Mouse (Mus musculus): ENCODE data around the gene Adamts17.

The Adamts17 gene

GRCm38 (mm10) chr7:66970235-66970634, 130.7 kb downstream of the Adamts17 start:
- no peak for DNase-seq (ENCODE audit: low spot score in 2 of 2)

- no peak for DNase-seq (ENCODE audit: low spot score in 2 of 2)
Observed at GRCm38 (mm10) chr7:66970974-66971373, 131.4 kb downstream of the Adamts17 start.

DNA sequence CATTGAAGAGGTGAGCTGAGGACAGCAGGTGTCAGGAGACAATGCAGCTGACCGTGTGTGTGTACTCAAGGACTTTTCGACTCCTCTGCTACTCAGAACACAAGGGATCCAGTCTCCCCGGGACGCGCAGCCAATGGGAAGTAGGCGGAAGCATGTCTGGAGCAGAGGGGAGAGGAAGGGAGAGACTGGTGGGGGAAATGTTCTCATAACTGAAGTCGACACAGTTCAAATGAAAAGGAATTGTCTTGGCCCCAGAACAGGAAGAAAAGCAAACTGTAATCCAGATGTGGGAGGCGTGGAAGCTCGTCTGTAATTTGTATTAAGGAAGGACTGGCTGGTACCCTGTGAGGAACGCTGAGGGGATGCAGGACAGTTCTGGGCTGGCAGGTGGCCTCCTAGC, 135.3 kb downstream of the Adamts17 start:
- DNase-seq (ENCODE audit: low spot score in 2 of 2), result no peak

- DNase-seq (ENCODE audit: low spot score in 2 of 2), result no peak
Observed at GRCm38 (mm10) chr7:66976371-66976770, 136.8 kb downstream of the Adamts17 start.

- no peak for DNase-seq (ENCODE audit: low spot score in 2 of 2)
Observed at GRCm38 (mm10) chr7:66981591-66981990, 142.1 kb downstream of the Adamts17 start.

DNA sequence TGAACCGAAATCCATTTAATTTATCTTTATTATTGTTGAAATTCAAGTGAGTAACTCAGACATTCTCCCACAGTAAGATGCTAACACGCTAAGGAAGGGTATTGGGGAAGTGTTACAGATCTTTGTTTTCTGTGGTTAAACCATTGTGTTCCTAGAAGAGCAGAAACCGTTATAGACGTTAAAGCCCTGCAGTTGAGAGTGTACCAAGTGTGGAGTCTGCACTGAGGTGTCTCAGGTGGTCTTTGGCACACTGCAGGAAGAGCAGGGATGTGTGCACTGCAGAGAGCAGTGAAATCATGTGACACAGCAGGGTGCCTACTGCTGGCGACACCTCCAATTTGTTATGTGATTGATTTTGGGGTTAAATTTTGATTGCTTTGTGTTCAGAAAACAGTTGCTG, 142.5 kb downstream of the Adamts17 start:
- DNase-seq (ENCODE audit: low spot score in 2 of 2), result no peak

DNA sequence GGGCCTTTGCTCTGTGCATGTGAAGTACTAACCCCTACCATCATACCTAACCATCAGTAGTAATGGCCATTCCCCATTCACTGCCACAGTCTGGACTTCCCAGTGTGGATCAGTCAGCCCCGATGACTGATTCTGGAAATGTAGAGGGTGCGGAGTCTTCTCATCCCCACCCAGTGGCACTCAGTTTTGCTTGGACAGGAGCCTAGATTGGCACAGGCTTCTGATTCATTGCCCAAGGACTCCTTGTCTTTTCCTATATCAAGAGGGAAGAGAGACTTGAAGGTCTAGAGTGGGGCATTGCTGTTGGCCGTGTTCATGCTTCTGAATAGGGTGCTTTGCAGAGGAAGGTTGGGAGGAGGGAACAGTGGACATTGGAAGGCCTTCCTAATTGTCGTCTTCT, 148.1 kb downstream of the Adamts17 start:
- no peak for DNase-seq (ENCODE audit: low spot score in 2 of 2)

DNA sequence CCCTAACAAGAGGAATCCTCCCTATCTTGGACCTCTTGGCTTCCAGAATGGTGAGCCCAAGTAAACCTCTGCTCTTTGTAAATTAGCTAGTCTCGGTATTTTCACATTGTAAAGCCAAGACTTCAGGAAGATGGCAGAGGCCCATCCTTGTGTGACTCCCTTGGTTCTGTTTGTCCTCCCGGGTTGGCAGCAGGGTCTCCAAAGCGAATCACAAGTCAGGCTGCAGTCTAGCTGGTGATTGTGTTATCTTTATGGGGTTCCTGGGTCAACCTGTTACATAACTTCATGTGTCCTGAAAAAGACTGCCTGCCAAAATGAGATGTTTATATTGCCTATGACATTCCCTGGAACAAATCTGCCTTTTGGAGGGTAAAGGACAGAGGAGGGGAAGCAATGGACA, 148.9 kb downstream of the Adamts17 start:
- DNase-seq (ENCODE audit: low spot score in 2 of 2), result no peak

- no peak for DNase-seq (ENCODE audit: low spot score in 2 of 2)
Observed at GRCm38 (mm10) chr7:66989357-66990045, 150.0 kb downstream of the Adamts17 start.

DNA sequence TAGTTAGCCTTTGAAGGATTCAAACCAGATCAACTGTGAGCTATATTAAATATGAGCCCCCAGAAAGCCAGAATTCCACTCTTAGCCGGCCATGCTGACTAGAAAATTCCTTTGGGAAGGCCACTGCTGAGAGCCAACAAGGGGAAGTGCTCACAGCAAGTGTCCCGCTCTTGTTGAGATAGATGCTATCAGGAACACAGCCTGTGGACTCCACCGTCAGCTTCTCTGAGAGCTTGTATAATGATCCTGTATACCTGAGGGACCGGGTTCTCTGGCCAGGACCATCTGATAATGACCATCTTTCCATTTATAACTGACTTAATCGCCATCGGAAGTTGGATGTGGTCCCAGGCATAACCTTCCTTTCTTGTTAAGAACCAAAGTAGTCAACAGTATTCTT, 159.3 kb downstream of the Adamts17 start:
- DNase-seq (ENCODE audit: low spot score in 2 of 2), result no peak

GRCm38 (mm10) chr7:67003648-67004047, 164.1 kb downstream of the Adamts17 start:
- DNase-seq (ENCODE audit: low spot score in 2 of 2), result no peak

DNA sequence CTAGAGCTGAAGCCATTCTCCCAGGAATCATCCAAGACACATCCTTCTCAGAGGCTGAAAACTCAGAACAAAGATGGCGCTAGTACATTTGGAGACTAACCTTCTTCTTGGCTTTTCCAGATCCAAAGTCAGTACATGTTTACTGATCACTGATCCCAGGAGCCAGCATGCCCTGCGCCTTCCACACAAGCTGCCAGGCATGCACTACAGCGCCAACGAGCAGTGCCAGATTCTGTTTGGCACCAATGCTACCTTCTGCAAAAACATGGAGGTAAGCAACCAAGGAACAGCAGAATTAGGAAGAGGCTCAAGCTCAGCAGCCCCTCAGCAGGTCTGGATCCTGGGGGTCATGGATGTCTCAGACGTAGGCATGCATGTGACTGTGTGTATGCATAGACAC, 164.7 kb downstream of the Adamts17 start:
- DNase-seq (ENCODE audit: low spot score in 2 of 2), result no peak

DNA sequence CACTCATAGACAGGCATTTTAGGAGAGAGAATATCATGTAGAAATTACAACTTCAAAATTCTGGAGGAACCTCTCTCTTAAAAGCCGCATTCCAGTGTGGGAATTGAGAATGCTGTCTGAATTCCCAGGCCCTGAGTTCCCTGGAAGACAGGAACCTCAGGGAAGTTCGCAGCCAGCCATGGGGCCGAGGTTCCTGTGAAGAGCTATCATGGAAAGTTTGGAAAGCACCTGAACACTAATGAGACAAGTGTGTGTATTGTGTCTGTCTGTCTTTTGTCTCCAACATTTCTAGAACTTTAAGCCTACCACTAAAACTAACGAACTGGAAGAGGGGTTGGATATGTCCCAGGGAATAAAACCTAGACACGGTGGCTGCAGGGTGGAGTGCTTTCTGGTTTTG, 170.3 kb downstream of the Adamts17 start:
- no peak for DNase-seq (ENCODE audit: low spot score in 2 of 2)

DNA sequence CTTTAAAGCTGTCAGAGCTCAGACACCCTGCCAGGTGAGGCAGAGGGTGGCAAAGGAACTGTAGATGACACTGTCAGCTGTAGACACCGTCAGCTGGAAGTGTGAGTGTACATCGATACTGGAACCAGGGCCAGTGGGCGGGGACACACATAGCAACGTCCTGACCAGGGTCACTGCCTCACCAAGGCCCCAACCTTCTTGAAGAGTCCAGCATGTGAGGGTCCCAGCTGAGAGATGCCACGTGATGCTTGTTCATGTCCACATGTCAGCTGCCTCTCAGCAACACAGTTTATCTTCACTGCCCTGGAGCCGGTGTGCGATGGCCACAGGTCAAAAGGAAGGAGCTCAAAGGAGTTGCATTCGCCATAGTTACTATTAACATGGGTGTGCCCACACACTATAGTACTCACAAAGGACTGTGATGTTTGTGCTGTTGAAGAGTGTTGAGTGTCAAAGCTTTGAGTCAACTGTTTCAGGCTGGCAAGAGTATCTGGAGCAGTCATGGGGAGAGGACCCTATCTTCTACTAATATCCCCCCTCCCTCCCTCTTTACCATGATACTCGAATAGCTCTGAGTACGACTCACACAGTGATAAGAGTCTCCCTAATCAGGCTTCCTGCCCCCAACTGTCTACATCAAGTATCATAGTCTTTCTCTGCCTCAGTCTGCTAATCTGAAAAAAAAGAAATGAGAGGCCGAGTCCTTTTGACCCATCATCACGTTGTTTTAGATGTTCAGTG, 172.6 kb downstream of the Adamts17 start:
- DNase-seq (ENCODE audit: low spot score in 2 of 2), result no peak

DNA sequence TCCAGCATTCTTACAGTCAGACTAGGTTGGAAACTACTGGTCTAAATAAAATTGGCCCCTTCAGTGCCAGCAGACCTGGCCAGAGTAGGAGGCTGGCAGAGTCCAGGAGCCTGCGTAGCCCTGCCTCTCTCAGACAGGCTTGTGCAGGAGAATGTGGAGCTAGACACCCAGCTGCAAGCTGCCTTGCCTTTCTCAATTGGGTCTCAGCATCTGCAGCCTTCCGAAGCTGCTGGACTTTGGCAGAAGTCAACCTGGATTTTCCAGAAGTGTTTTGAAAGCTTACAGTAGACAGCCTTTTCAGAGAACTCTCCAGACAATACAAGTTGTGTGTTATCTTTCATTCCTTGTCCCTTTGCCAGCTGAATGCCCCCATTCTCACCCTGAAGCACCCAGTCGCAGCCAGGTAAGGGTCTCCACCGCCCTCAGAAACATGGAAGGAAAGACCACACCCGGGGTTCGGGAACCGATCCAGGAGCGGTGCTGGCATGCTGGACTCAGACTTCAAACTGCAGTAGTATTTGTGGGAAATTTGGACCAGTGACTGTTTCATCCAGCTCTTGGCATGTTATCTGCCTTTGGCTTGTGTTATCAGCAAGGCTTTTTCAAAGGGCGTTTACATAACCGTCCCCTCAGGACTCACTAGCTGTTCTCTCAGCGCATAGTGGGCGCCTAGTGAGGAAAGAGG, 173.8 kb downstream of the Adamts17 start:
- peak in 1 of 2 experiments; percentile 32 for DNase-seq (ENCODE audit: low spot score in 2 of 2)

DNA sequence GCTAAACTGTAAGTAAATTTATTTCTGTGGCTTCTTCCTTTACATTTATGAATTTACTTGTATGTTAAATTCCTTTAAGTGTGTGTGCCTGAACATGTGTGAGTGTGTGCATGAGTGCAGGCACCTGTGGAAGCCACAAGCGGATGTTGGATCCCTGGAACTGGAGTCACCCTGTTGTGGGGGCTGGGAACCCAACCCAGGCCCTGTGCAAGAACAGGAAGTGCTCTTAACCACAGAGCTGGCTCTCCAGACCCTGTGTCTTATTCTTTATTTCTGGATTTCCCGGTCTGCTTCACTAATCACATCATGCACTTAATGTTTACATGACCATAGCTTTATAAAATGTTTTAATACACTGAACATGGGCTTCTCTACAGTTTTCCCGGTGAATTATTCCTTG, 180.4 kb downstream of the Adamts17 start:
- DNase-seq (ENCODE audit: low spot score in 2 of 2), result no peak

GRCm38 (mm10) chr7:67026114-67027070, 186.9 kb downstream of the Adamts17 start:
- no peak for DNase-seq (ENCODE audit: low spot score in 2 of 2)

- no peak for DNase-seq (ENCODE audit: low spot score in 2 of 2)
Observed at GRCm38 (mm10) chr7:67027216-67027615, 187.7 kb downstream of the Adamts17 start.

GRCm38 (mm10) chr7:67027696-67028095, 188.2 kb downstream of the Adamts17 start:
- DNase-seq (ENCODE audit: low spot score in 2 of 2), result no peak

- no peak for DNase-seq (ENCODE audit: low spot score in 2 of 2)
Observed at GRCm38 (mm10) chr7:67028902-67029301, 189.4 kb downstream of the Adamts17 start.

- no peak for DNase-seq (ENCODE audit: low spot score in 2 of 2)
Observed at GRCm38 (mm10) chr7:67029481-67029880, 189.9 kb downstream of the Adamts17 start.

- DNase-seq (ENCODE audit: low spot score in 2 of 2), result no peak
Observed at GRCm38 (mm10) chr7:67031284-67031683, 191.7 kb downstream of the Adamts17 start.

Data from urinary bladder, postnatal 4 days (tissue).